Mouse (Mus musculus): ENCODE data around the gene Gm36176. TPM values are rescaled to one million over a fixed set of nuclear protein-coding genes. Genes with fewer than 3 reads are reported as not detected.
A peak's percentile ranks its signal among the peaks of the same experiment; 100 is the strongest.
"Not testable (repeated sequence)": the region's sequence is repeated elsewhere in the genome, so short reads cannot be mapped to it uniquely, and the experiment has no call there.

The Gm36176 gene
- polyA plus RNA-seq (2015; fragmentation: Nextera tagmentation; extraction: Ambion mirVana), result not detected in 2 replicates

DNA sequence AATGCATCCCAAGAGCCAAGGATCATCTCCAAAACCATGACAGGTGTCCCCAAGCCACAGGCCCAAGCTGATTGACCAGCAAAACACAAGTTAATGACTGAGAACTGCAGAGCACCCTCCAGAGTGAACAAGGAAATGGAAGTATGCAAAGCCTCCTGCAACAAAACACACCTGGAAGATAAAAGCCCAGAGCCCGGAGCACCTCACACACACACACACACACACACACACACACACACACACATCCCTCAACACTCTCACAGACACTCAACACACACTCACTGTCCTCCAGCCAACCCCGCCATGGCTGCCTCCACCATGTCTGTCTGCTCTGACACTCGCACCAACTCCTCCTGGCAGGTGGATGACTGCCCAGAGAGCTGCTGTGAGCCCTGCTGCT, at the start of gene Gm36176:
Gene Gm36176 (plus strand): TSS at position 301 of the 400 bp plus-strand sequence.
- no peak within 1 kb of the TSS for H3K4me3 ChIP-seq
- H3K9me3 ChIP-seq, result no peaks in the 10 kb centered on the region
- H3K27me3 ChIP-seq, result no peaks in the 10 kb centered on the region
- H3K4me2 ChIP-seq, result no peak within 1 kb of the TSS
- ATAC-seq (ENCODE audit: borderline replicate concordance, extremely low read depth, low FRiP score, low TSS enrichment), result no peak
- H3K4me1 ChIP-seq, result no peaks in the 10 kb centered on the region
- WGBS, result 56% methylated on average over 3 of the region's 3 CpGs
- no peak within 1 kb of the TSS for H3K27ac ChIP-seq
- no peaks in the 10 kb centered on the region for H3K36me3 ChIP-seq
- no peak within 1 kb of the TSS for H3K9ac ChIP-seq

DNA sequence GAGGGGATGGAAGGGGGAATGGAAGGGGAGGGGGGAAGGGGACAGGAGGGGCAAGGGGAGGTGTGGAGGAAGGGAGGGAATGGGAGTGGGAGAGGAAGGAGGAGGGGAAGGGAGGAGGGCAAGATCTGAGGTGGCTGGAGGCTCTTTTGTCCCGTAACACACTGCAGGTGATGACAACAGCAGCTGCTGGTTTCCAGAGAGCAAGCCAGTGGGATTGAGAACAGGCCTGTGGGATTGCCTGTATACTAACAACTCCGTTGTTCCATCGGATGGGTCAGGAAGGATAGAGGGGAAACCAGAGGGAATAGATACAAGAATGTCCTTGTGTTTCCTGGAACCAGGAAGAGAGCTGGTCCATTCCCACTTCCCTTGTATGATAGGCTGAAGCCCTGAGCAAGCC, 48.9 kb upstream of the Gm36176 start:
- Histone ChIP-seq H3K4me2 (no peak overlapping the region), H3K36me3 (no peaks in the 10 kb centered on the region), H3K9me3 (no peaks in the 10 kb centered on the region), H3K9ac (no peak overlapping the region), H3K4me1 (no peaks in the 10 kb centered on the region), H3K27me3 (no peaks in the 10 kb centered on the region), H3K27ac (no peak overlapping the region), H3K4me3 (no peak overlapping the region)
- no peak for ATAC-seq (ENCODE audit: borderline replicate concordance, extremely low read depth, low FRiP score, low TSS enrichment)
- 13% methylated on average over 3 of the region's 3 CpGs for WGBS

DNA sequence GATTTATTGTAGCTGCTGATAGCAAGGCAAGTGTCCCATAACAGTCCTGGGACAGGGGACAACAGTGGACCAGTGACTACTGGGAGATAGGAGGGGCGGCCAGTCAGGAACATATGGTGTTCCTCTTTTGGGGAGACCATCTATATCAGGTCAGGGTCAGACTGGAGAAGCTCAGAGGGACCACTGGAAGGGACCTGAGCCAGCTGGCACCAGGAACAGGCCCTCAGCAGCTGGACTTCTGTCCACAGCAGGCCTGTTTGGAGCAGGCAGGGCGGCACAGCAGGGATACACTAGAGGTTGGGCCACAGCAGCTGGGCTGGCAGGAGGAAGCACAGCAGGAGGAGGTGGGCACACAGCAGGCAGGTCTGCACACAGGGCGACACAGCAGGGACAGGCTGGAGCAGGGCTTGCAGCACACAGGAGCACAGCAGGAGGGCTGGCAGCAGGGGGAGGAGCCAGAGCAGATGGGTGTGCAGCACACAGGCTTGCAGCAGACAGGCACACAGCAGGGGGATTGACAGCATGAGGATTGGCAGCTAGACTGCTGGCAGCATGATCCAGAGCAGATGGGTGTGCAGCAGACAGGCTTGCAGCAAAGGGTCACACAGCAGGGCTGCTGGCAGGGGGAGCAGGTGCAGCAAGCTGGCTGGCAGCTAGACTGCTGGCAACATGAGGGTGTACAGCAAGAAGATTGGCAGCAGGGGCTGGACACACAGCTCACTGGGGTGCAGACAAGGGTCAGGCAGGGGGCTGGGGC, 48.3 kb upstream of the Gm36176 start:
- 0 out of 2 replicates have a peak, but pooled peaks have one; percentile 39 for ATAC-seq (ENCODE audit: borderline replicate concordance, extremely low read depth, low FRiP score, low TSS enrichment)
- H3K27ac ChIP-seq, H3K36me3 ChIP-seq, H3K27me3 ChIP-seq, H3K9me3 ChIP-seq, H3K4me2 ChIP-seq, H3K4me1 ChIP-seq, H3K9ac ChIP-seq, H3K4me3 ChIP-seq: not testable (repeated sequence)
- WGBS, result 31% methylated on average over 3 of the region's 3 CpGs

DNA sequence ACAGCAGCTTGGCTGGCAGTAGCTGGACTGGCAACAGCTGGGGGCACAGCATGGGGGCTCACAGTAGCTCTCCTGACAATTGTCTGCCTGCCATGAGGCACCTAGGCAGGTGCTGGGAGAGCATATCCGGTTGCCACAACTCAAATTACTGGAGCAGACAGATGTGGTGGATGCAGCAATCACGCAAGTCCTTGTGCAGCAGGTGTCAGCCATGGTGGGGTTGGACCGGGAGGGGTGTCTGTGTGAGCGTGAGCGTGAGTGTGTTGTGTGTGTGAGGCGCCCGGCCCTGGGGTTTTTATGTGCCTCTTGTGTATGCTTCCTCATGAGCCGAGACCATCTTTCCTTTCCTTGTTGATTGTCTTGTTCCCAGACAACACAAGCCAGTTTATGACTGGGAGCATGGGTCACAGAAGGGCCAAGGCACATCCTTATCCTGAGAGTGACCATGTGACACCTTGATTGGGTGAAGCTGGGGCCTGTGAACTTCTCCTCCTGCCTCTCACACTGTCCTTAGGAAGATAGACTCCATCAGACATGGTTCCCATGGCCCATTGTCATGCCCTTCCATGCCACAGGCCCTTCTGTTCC, 47.6 kb upstream of the Gm36176 start, which contains the start of gene Gm19668:
Gene Gm19668 (minus strand): TSS at position 213 of the 588 bp plus-strand sequence.
- Histone ChIP-seq H3K27ac (no peak within 1 kb of the TSS), H3K4me2 (no peak within 1 kb of the TSS), H3K9me3 (no peaks in the 10 kb centered on the region), H3K36me3 (no peaks in the 10 kb centered on the region), H3K4me3 (no peak within 1 kb of the TSS), H3K4me1 (no peaks in the 10 kb centered on the region), H3K27me3 (no peaks in the 10 kb centered on the region), H3K9ac (no peak within 1 kb of the TSS)
- 57% methylated on average over 8 of the region's 8 CpGs for WGBS
- no peak for ATAC-seq (ENCODE audit: borderline replicate concordance, extremely low read depth, low FRiP score, low TSS enrichment)

DNA sequence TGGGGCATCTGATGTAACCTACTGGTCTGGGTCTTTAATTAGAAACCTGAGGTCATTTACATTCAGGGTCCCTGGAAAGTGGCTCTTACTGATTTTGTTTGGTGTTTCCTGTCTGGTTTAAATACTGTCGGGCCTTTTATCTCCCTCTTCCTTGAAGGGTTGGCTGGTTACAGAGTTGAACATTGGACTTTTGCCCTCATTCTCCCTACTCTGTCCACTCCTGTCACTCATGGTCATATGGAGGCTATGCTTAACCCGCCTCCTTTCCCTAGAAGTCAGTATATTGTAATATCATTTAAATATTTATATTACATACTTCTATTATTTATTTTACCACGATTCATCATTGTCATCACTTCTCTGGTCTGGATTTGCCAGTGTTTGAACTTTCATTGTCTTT, 42.5 kb upstream of the Gm36176 start:
- no peak; the same call in 1 of the 2 replicates for ATAC-seq (ENCODE audit: borderline replicate concordance, extremely low read depth, low FRiP score, low TSS enrichment)

DNA sequence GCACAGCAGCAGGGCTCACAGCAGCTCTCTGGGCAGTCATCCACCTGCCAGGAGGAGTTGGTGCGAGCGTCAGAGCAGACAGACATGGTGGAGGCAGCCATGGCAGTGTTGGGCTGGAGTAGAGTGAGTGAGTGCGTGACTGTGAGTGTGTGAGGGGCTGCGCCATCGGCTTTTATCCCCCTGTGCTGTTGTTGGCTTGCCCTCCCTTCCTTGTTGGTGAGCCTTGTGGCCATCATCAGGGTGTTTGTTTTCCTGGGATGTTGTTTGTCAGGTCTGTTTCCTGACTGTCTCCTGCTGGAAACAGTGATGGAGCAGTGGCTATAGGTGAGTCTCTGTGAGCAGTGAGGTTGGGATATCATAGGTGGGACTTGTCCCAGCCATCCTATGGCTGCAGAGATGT, 34.9 kb upstream of the Gm36176 start, which contains the start of gene Gm9507:
Gene Gm9507 (minus strand): TSS at position 101 of the 400 bp plus-strand sequence.
- Histone ChIP-seq H3K9me3 (no peaks in the 10 kb centered on the region), H3K4me2 (no peak within 1 kb of the TSS), H3K27ac (no peak within 1 kb of the TSS), H3K36me3 (no peaks in the 10 kb centered on the region), H3K4me3 (no peak within 1 kb of the TSS), H3K9ac (no peak within 1 kb of the TSS), H3K27me3 (peaks cover 5% of the 10 kb centered on the region; the same call in 1 of the 2 replicates), H3K4me1 (no peaks in the 10 kb centered on the region)
- ATAC-seq (ENCODE audit: borderline replicate concordance, extremely low read depth, low FRiP score, low TSS enrichment), result no peak
- WGBS, result 47% methylated on average over 5 of the region's 5 CpGs

More for the DNA sequence above, 42.5 kb upstream of the Gm36176 start:
- 34% methylated on average over 3 of the region's 3 CpGs for WGBS
- no peak overlapping the region for H3K27ac ChIP-seq
- no peaks in the 10 kb centered on the region for H3K9me3 ChIP-seq
- no peak overlapping the region for H3K4me3 ChIP-seq
- H3K27me3 ChIP-seq, result no peaks in the 10 kb centered on the region
- no peaks in the 10 kb centered on the region for H3K4me1 ChIP-seq
- no peaks in the 10 kb centered on the region for H3K36me3 ChIP-seq
- no peak overlapping the region for H3K4me2 ChIP-seq
- H3K9ac ChIP-seq, result no peak overlapping the region

DNA sequence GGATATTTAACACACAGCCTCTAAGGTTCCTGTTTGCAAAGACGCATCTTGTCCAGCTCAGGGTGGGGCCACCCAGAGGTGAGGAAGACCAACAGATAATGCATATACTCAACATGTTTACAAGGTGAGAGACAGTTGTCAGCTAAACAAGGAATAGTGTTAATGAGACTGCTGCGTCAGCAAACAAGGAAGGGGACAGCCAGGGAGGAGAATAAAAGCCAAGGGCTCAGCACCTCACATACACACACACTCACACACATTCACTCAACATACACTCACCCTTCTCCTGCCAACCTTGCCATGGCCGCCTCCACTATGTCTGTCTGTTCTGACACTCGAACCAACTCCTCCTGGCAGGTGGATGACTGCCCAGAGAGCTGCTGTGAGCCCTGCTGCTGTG, 32.2 kb upstream of the Gm36176 start, which contains the start of gene Gm2696:
Gene Gm2696 (plus strand): TSS at position 301 of the 400 bp plus-strand sequence.
- H3K4me2 ChIP-seq, result no peak within 1 kb of the TSS
- no peak within 1 kb of the TSS for H3K27ac ChIP-seq
- no peaks in the 10 kb centered on the region for H3K9me3 ChIP-seq
- no peak within 1 kb of the TSS for H3K9ac ChIP-seq
- no peak within 1 kb of the TSS for H3K4me3 ChIP-seq
- peaks cover 5% of the 10 kb centered on the region; the same call in 1 of the 2 replicates for H3K27me3 ChIP-seq
- no peaks in the 10 kb centered on the region for H3K4me1 ChIP-seq
- ATAC-seq (ENCODE audit: borderline replicate concordance, extremely low read depth, low FRiP score, low TSS enrichment), result no peak
- 34% methylated on average over 4 of the region's 4 CpGs for WGBS
- H3K36me3 ChIP-seq, result no peaks in the 10 kb centered on the region

DNA sequence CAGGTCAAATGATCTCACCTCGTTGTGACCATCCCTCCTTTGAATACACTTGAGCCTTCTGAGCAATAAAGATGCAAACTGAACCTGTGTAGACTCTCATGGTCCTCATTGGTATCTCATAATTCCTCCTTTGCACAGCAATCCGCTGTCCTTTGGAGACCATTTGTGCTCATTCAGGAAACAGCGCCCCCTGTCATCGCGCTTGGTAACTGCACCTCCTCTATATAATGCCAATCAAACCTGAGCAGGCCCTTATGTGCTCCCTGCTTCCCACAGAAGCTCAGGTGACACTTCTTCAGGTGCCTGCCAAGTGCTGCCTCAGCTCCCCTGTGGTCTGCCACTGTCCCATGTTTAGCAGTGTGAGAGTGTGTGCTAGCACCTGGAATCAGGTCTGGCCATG, 31.1 kb upstream of the Gm36176 start:
- Histone ChIP-seq H3K27me3 (peaks cover 5% of the 10 kb centered on the region; the same call in 1 of the 2 replicates), H3K4me1 (no peaks in the 10 kb centered on the region), H3K27ac (no peak overlapping the region), H3K4me3 (no peak overlapping the region), H3K36me3 (no peaks in the 10 kb centered on the region), H3K4me2 (no peak overlapping the region), H3K9ac (no peak overlapping the region), H3K9me3 (no peaks in the 10 kb centered on the region)
- 24% methylated on average over 5 of the region's 5 CpGs for WGBS
- ATAC-seq (ENCODE audit: borderline replicate concordance, extremely low read depth, low FRiP score, low TSS enrichment), result no peak

DNA sequence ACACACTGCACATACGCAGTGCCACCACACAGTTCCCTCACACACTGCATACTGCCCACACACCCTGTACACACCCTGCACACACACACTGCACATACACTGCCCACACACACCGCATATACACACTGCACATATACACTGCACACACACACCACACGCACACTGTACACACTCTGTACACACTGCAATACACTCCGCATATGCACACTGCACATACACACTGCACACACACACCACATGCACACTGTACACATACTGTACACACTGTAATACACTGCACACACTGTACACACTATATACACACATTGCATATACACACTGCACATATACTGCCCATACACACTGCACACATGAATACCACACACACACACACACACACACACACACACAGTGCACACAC, 28.1 kb upstream of the Gm36176 start:
- no peak overlapping the region for H3K4me3 ChIP-seq
- H3K9ac ChIP-seq, result no peak overlapping the region
- no peak overlapping the region for H3K27ac ChIP-seq
- ATAC-seq (ENCODE audit: borderline replicate concordance, extremely low read depth, low FRiP score, low TSS enrichment), result 0 out of 2 replicates have a peak, but pooled peaks have one; percentile 27
- H3K4me1 ChIP-seq, result no peaks in the 10 kb centered on the region
- H3K27me3 ChIP-seq, result peaks cover 5% of the 10 kb centered on the region; the same call in 1 of the 2 replicates
- no peak overlapping the region for H3K4me2 ChIP-seq
- 94% methylated on average over 4 of the region's 4 CpGs for WGBS
- no peaks in the 10 kb centered on the region for H3K9me3 ChIP-seq
- no peaks in the 10 kb centered on the region for H3K36me3 ChIP-seq

DNA sequence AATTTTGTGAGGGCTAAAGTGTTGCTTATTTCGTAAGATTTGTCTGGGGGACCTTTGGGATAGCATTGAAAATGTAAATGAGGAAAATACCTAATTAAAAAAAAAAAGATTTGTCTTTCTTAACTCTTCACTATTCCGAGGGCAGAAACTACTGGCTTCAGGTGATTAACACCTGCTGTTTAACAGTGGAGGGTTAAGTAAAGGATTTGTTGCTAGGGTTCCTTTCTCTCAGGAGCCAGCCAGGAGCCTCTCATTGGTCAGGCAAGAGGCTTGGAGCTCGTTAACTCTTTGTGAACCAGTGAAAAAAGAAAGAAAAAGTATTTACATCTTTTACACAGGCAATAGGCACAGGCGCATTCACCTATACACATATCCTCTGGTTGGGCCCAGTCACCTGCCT, 27.4 kb upstream of the Gm36176 start:
- Histone ChIP-seq H3K4me1 (no peaks in the 10 kb centered on the region), H3K4me3 (no peak overlapping the region), H3K27ac (no peak overlapping the region), H3K4me2 (no peak overlapping the region), H3K9ac (no peak overlapping the region), H3K9me3 (no peaks in the 10 kb centered on the region), H3K36me3 (no peaks in the 10 kb centered on the region), H3K27me3 (no peaks in the 10 kb centered on the region)
- WGBS, result 34% methylated on average over 4 of the region's 4 CpGs
- no peak for ATAC-seq (ENCODE audit: borderline replicate concordance, extremely low read depth, low FRiP score, low TSS enrichment)

DNA sequence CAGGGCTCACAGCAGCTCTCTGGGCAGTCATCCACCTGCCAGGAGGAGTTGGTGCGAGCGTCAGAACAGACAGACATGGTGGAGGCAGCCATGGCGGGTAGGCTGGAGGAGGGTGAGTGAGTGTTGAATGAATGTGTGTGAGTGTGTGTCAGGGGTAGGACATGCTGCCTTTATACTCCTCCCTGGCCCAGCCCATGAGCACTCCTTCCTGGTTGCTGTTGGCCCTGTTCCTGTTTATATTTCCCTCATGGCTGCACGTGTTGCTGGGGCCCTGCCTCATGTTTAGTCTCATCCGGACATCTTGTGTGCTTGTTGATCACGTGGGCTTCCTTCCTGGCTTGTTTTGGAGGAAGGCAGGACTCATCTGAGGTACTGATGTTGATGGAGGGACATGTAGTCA, 19.7 kb upstream of the Gm36176 start, which contains the start of gene Krtap10-4:
Gene Krtap10-4 (minus strand): TSS at position 145 of the 400 bp plus-strand sequence.
- ATAC-seq (ENCODE audit: borderline replicate concordance, extremely low read depth, low FRiP score, low TSS enrichment), result no peak; the same call in 1 of the 2 replicates
- 40% methylated on average over 6 of the region's 6 CpGs for WGBS
- no peaks in the 10 kb centered on the region for H3K36me3 ChIP-seq
- no peaks in the 10 kb centered on the region for H3K9me3 ChIP-seq
- H3K27me3 ChIP-seq, result no peaks in the 10 kb centered on the region
- H3K4me2 ChIP-seq, result no peak within 1 kb of the TSS
- no peak within 1 kb of the TSS for H3K27ac ChIP-seq
- no peaks in the 10 kb centered on the region for H3K4me1 ChIP-seq
- no peak within 1 kb of the TSS for H3K4me3 ChIP-seq
- no peak within 1 kb of the TSS for H3K9ac ChIP-seq

DNA sequence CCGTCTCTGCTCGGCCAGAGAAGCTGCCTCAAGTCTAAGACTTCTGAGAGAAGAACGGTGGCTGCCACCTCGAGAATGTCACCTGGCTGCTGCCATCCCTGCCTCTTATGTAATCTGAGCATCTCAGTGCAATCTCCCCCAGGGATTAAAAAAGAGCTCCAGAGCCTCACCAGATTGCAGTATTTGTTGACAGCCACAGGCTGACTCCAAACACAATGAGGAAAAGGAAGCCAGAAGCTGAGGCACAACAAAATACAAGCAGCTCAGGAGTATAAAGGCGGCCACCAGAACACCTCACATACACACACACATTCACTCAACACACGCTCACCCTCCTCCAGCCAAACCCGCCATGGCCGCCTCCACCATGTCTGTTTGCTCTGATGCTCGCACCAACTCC, 11.0 kb upstream of the Gm36176 start, which contains the start of gene Krtap10-10:
Gene Krtap10-10 (plus strand): TSS at position 301 of the 400 bp plus-strand sequence.
- H3K27me3 ChIP-seq, result no peaks in the 10 kb centered on the region
- H3K4me1 ChIP-seq, result no peaks in the 10 kb centered on the region
- 54% methylated on average over 9 of the region's 9 CpGs for WGBS
- no peak for ATAC-seq (ENCODE audit: borderline replicate concordance, extremely low read depth, low FRiP score, low TSS enrichment)
- H3K4me2 ChIP-seq, result no peak within 1 kb of the TSS
- no peaks in the 10 kb centered on the region for H3K36me3 ChIP-seq
- no peak within 1 kb of the TSS for H3K27ac ChIP-seq
- no peak within 1 kb of the TSS for H3K9ac ChIP-seq
- no peak within 1 kb of the TSS for H3K4me3 ChIP-seq
- no peaks in the 10 kb centered on the region for H3K9me3 ChIP-seq
